Mouse (Mus musculus): ENCODE measurements around the gene Prkar2b. TPM values are rescaled to one million over a fixed set of nuclear protein-coding genes. Genes with fewer than 3 reads are reported as not detected.

The Prkar2b gene
- polyA plus RNA-seq, 1 experiment from 2014 or later = 16.3 TPM

DNA sequence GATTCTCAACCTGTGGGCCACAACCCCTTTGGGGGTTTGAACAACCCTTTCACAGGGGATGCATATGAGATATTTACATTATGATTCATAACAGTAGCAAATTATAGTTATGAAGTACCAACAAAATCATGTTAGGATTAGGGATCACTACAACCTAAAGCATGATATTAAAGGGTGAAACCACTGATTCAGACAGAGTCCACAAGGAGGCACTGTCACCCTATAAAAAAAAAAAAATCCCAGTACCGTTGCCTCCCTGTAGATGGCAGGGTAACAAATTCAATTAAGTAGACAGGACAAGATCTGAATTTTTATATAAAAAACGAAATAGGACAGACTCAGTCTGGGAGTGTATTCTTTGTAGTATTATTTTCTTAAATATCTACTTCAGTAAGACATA is 93.6 kb downstream of the Prkar2b start:
- no peak overlapping the region for H3K9ac ChIP-seq (ENCODE audit: low read length)
- no peaks in the 10 kb centered on the region for H3K4me1 ChIP-seq (replicated peaks; ENCODE audit: control insufficient read depth, insufficient read depth)
- WGBS = 3% methylated on average over 2 of the region's 2 CpGs
- no peak overlapping the region for H3K4me2 ChIP-seq (replicated peaks; ENCODE audit: low read depth)
- H3K9me3 ChIP-seq (ENCODE audit: control insufficient read depth, low read length) = no peaks in the 10 kb centered on the region
- H3K27me3 ChIP-seq (ENCODE audit: control insufficient read depth, insufficient read depth, low read length) = no peaks in the 10 kb centered on the region
- TF ChIP-seq CTCF (IDR thresholded peaks at IDR 0.05; ENCODE audit: low read depth) (peak; percentile 99), EP300 (optimal IDR thresholded peaks at IDR 0.05) (no peak)
- ATAC-seq (ENCODE audit: low FRiP score, low TSS enrichment) (no peak), DNase-seq (ENCODE audit: low spot score) (peak; percentile 40)
- H3K27ac ChIP-seq (replicated peaks) = no peak overlapping the region
- no peak overlapping the region for H3K4me3 ChIP-seq (ENCODE audit: low read depth, low read length)
- H3K36me3 ChIP-seq (ENCODE audit: control insufficient read depth, insufficient read depth, low read length) = no peaks in the 10 kb centered on the region; the same call in 1 of the 2 replicates

DNA sequence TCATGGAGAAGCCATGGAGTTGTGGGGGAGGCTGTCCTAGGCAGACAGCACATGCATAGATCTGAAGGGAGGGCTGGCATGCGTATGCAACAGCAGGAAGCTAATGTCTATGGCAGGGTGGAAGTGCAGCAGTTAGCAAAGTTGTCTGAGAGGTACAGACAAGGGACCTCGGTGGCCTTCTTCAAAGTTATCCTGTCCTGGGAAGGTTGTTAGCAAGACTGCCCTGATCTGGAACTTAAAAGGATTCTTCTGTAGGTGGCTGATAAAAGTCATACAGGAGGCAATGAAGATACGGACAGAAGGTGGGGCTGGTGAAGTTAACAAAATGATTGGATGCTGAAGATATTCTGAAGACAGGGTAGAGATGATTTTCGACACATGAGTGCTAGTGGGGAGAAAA is 94.7 kb downstream of the Prkar2b start:
- Histone ChIP-seq H3K36me3 (ENCODE audit: control insufficient read depth, insufficient read depth, low read length) (no peaks in the 10 kb centered on the region; the same call in 1 of the 2 replicates), H3K27me3 (ENCODE audit: control insufficient read depth, insufficient read depth, low read length) (no peaks in the 10 kb centered on the region), H3K27ac (replicated peaks) (no peak overlapping the region), H3K4me3 (ENCODE audit: low read depth, low read length) (no peak overlapping the region), H3K9ac (ENCODE audit: low read length) (no peak overlapping the region), H3K9me3 (ENCODE audit: control insufficient read depth, low read length) (no peaks in the 10 kb centered on the region), H3K4me2 (replicated peaks; ENCODE audit: low read depth) (no peak overlapping the region), H3K4me1 (replicated peaks; ENCODE audit: control insufficient read depth, insufficient read depth) (no peaks in the 10 kb centered on the region)
- DNase-seq (ENCODE audit: low spot score) = no peak
- TF ChIP-seq CTCF (IDR thresholded peaks at IDR 0.05; ENCODE audit: low read depth) (no peak), EP300 (optimal IDR thresholded peaks at IDR 0.05) (no peak)
- 85% methylated on average over 4 of the region's 4 CpGs for WGBS
- ATAC-seq (ENCODE audit: low FRiP score, low TSS enrichment) = no peak

- no peaks in the 10 kb centered on the region for H3K36me3 ChIP-seq (ENCODE audit: control insufficient read depth, insufficient read depth, low read length)
- H3K4me1 ChIP-seq (replicated peaks; ENCODE audit: control insufficient read depth, insufficient read depth) = no peaks in the 10 kb centered on the region
- WGBS = 90% methylated on average over 12 of the region's 12 CpGs
- H3K27me3 ChIP-seq (ENCODE audit: control insufficient read depth, insufficient read depth, low read length) = no peaks in the 10 kb centered on the region
- no peak overlapping the region for H3K9ac ChIP-seq (ENCODE audit: low read length)
- H3K9me3 ChIP-seq (ENCODE audit: control insufficient read depth, low read length) = no peaks in the 10 kb centered on the region
- no peak for ATAC-seq (ENCODE audit: low FRiP score, low TSS enrichment)
- no peak overlapping the region for H3K27ac ChIP-seq (replicated peaks)
- H3K4me3 ChIP-seq (ENCODE audit: low read depth, low read length) = no peak overlapping the region
- TF ChIP-seq CTCF (IDR thresholded peaks at IDR 0.05; ENCODE audit: low read depth) = no peak
- TF ChIP-seq EP300 (optimal IDR thresholded peaks at IDR 0.05) = no peak
- DNase-seq (ENCODE audit: low spot score) = no peak
- no peak overlapping the region for H3K4me2 ChIP-seq (replicated peaks; ENCODE audit: low read depth)
Observed at GRCm38 (mm10) chr12:31965517-31966212, 95.4 kb downstream of the Prkar2b start.

- ATAC-seq (ENCODE audit: low FRiP score, low TSS enrichment) (no peak), DNase-seq (ENCODE audit: low spot score) (no peak)
- Histone ChIP-seq H3K4me2 (replicated peaks; ENCODE audit: low read depth) (no peak overlapping the region), H3K9me3 (ENCODE audit: control insufficient read depth, low read length) (no peaks in the 10 kb centered on the region), H3K9ac (ENCODE audit: low read length) (no peak overlapping the region), H3K4me3 (ENCODE audit: low read depth, low read length) (no peak overlapping the region), H3K36me3 (ENCODE audit: control insufficient read depth, insufficient read depth, low read length) (no peaks in the 10 kb centered on the region), H3K27me3 (ENCODE audit: control insufficient read depth, insufficient read depth, low read length) (no peaks in the 10 kb centered on the region), H3K27ac (replicated peaks) (no peak overlapping the region), H3K4me1 (replicated peaks; ENCODE audit: control insufficient read depth, insufficient read depth) (no peaks in the 10 kb centered on the region)
- no peak for TF ChIP-seq CTCF (IDR thresholded peaks at IDR 0.05; ENCODE audit: low read depth)
- TF ChIP-seq EP300 (optimal IDR thresholded peaks at IDR 0.05) = no peak
- 91% methylated on average over 6 of the region's 6 CpGs for WGBS
Observed at GRCm38 (mm10) chr12:31964074-31964473, 97.0 kb downstream of the Prkar2b start.

DNA sequence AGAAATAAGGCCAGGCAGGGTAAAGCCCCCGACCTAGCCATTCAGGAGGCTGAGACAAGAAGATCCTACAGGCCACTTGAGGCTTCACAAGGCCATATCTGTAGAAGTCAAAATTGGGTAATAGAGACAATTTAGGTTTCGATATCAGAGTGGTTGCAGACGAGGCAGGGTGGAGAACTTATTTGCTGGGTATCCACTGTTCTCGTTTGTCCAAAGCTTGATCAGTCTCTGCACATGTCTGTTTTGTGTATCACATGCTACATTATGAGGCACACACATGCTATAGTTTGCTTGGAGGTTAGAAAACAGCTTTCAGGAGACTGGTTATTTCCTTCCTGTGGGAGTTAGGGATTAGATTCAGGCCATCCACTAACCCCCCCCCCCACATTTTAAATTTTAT is 105.3 kb downstream of the Prkar2b start:
- Histone ChIP-seq H3K27me3 (ENCODE audit: control insufficient read depth, insufficient read depth, low read length) (no peaks in the 10 kb centered on the region), H3K36me3 (ENCODE audit: control insufficient read depth, insufficient read depth, low read length) (no peaks in the 10 kb centered on the region), H3K4me2 (replicated peaks; ENCODE audit: low read depth) (no peak overlapping the region), H3K9ac (ENCODE audit: low read length) (no peak overlapping the region), H3K4me3 (ENCODE audit: low read depth, low read length) (no peak overlapping the region), H3K27ac (replicated peaks) (no peak overlapping the region), H3K9me3 (ENCODE audit: control insufficient read depth, low read length) (no peaks in the 10 kb centered on the region), H3K4me1 (replicated peaks; ENCODE audit: control insufficient read depth, insufficient read depth) (no peaks in the 10 kb centered on the region)
- TF ChIP-seq EP300 (optimal IDR thresholded peaks at IDR 0.05) (no peak), CTCF (IDR thresholded peaks at IDR 0.05; ENCODE audit: low read depth) (no peak)
- no peak for ATAC-seq (ENCODE audit: low FRiP score, low TSS enrichment)
- 82% methylated on average over 4 of the region's 4 CpGs for WGBS
- no peak for DNase-seq (ENCODE audit: low spot score)

DNA sequence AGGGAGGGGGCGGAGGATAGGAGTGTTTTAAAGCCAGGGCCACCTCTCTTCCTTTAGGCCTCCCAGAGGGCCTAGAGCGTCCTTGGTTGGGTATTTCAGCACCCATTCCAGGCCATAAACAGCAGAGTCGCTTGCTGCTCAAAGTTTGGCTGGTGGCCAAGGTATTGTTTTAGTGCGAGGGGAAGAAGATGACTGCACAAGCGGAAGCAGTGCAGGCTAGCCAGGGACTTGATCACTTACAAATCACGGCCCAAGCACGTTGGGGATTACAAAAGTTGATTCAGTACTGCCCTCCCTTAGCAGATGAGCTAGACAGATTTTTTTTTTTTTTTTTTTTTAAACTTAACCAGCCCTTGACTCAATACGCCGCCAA is 110.5 kb downstream of the Prkar2b start:
- 1% methylated on average over 9 of the region's 9 CpGs for WGBS
- Histone ChIP-seq H3K4me1 (replicated peaks; ENCODE audit: control insufficient read depth, insufficient read depth) (no peaks in the 10 kb centered on the region), H3K4me2 (replicated peaks; ENCODE audit: low read depth) (peak overlapping the region; percentile 55), H3K9me3 (ENCODE audit: control insufficient read depth, low read length) (no peaks in the 10 kb centered on the region), H3K27ac (replicated peaks) (peak overlapping the region; percentile 89), H3K4me3 (ENCODE audit: low read depth, low read length) (peak overlapping the region; percentile 29), H3K27me3 (ENCODE audit: control insufficient read depth, insufficient read depth, low read length) (no peaks in the 10 kb centered on the region), H3K36me3 (ENCODE audit: control insufficient read depth, insufficient read depth, low read length) (no peaks in the 10 kb centered on the region), H3K9ac (ENCODE audit: low read length) (peak overlapping the region; percentile 51)
- DNase-seq (ENCODE audit: low spot score) (no peak), ATAC-seq (ENCODE audit: low FRiP score, low TSS enrichment) (no peak)
- TF ChIP-seq EP300 (optimal IDR thresholded peaks at IDR 0.05) = no peak
- TF ChIP-seq CTCF (IDR thresholded peaks at IDR 0.05; ENCODE audit: low read depth) = no peak; the same call in 1 of the 2 replicates
